Mouse (Mus musculus) mature B cell (primary cell): Measurements from ENCODE around the gene Slbp.

Source experiments
- in situ Hi-C: fragments of 300-500 bp; cut with MboI; formaldehyde crosslinking; loops from 2 replicates; pipeline ENCODE4 v1.14.3; 2019

Slbp gene

GRCm38 (mm10) chr5:33629301-33629987, 22.9 kb downstream of the Slbp start, which contains the start of the genes Fam53a and Gm9903:
Fam53a (minus strand) TSS chr5:33629635.
Gm9903 (plus strand) TSS chr5:33629925.
- in situ Hi-C loops: loop anchor here (25.0 kb wide), 1 partner anchor 1033 kb away; the partner anchor contains the start of genes Grk4 and Nop14

GRCm38 (mm10) chr5:33628820-33629300, 23.5 kb downstream of the Slbp start:
- in situ Hi-C loops: loop anchor here (25.0 kb wide), 1 partner anchor 1033 kb away; the partner anchor contains the start of genes Grk4 and Nop14

GRCm38 (mm10) chr5:33627968-33628367, 24.4 kb downstream of the Slbp start:
- in situ Hi-C loops: loop anchor here (25.0 kb wide), 1 partner anchor 1034 kb away; the partner anchor contains the start of genes Grk4 and Nop14

DNA sequence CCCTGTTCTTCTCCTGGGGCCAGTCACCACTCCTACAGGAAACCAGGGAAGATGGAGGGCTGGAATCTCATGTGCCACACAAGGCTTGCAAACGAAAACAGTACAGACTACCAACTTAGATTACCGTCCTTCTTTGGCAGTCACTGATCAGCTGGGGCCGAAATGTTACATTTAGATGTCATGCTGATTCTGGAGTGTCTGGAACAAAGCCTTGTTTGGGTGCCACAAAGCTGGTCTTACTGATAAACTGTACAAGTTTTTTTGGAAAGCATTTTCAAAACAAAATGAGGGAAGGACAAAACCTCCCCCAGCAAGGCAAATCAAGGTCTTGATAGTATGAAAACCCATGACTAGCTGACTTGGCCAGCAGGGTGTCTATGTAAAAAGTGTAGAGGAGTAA, 28.6 kb downstream of the Slbp start:
- in situ Hi-C loops: no loop called here

DNA sequence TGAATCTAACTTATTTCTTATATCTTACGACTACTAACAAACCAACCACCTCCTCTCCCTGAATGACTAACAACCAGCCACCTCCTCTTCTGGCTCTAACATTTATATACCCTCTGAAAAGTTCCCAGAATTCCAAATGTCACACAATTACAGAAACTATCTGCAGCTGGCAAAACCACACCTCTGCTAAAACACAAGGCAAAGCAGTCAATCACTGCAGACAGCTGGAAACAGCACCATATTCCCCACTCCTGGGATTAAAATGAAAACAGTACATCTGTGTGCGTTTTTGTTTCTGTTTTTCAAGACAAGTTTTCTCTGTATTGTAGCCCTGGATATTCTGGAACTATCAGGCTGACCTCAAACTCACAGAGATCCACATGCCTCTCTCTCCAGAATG, 29.7 kb downstream of the Slbp start:
- in situ Hi-C loops: no loop called here

GRCm38 (mm10) chr5:33614391-33614790, 38.0 kb downstream of the Slbp start:
- in situ Hi-C loops: no loop called here

DNA sequence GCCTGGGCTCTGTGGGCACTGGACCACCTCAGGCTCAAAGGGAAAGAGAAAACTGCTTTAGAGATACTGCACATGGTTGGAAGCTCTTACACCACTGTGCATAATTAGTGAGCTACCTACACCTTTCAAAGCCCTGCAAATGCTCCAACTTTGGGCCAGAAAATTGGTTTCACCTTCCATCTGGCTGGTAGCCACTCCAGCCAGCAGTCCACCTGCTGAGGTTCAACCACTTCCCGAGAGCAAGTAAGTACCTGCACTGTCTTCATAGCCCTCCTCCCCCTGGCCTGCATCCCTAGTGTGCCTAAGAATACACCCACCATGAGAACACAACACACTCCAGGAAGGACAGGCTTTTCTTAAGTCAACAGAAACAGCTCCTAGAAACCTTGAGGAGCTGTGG, 40.6 kb downstream of the Slbp start:
- in situ Hi-C loops: no loop called here

- in situ Hi-C loops: no loop called here
These were observed 43.1 kb downstream of the Slbp start for GRCm38 (mm10) chr5:33609226-33609625.

- in situ Hi-C loops: no loop called here
These were observed 44.9 kb downstream of the Slbp start for GRCm38 (mm10) chr5:33607434-33607833.

- in situ Hi-C loops: no loop called here
These were observed 45.7 kb downstream of the Slbp start for GRCm38 (mm10) chr5:33606631-33607030.

- in situ Hi-C loops: no loop called here
These were observed 47.1 kb downstream of the Slbp start for GRCm38 (mm10) chr5:33605314-33605713.

DNA sequence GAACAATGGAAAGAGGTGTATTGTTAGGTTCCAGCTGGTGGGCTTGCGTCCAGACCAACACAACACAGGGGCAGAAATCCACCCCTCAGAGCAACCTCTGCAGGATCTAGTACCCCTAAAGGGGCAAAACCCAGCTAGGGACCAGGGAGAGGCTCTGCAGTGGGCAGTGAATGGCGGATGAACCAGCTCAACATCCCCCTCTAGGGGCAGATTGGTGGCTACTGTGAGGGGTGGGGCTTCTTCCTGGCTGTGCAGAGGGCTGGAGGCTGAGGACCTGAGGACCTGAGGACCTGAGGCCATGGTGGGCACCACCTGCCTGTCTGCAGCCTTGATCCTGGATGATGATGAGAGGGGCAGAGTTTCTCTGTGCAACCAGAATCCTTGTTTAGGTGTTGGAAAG, 58.8 kb downstream of the Slbp start:
- in situ Hi-C loops: no loop called here

DNA sequence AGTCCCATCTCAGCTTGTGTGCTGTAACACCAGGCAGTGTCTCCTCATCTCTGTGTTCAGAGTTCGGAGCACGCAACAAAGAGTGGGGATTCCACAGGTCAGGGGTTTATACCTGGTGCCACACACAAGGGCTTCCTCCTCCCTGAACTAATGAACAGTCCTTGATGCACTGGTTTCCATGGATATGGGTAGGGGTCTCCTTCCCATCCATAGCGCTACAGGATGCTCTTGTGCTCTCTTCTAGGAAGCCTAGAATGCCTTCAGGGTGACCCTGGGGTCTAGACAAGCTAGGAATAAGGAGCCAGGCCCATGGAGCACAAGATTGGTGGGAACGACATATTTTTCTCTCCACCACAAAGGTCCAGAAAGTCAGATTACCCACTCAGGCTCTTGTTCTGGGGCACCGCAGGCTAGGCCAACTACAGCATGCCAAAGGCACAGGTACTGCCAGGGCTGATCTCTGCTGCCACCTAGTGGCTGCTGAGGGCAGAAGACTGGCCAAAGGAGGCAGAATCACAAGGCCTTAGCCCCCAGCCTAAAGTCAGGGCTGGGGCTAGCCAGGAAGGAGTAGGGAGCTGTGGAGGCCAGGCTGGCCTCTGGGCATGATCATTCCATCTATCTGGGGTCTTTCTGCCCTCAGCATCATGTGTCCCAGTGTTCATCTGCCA, 63.0 kb downstream of the Slbp start:
- in situ Hi-C loops: no loop called here

DNA sequence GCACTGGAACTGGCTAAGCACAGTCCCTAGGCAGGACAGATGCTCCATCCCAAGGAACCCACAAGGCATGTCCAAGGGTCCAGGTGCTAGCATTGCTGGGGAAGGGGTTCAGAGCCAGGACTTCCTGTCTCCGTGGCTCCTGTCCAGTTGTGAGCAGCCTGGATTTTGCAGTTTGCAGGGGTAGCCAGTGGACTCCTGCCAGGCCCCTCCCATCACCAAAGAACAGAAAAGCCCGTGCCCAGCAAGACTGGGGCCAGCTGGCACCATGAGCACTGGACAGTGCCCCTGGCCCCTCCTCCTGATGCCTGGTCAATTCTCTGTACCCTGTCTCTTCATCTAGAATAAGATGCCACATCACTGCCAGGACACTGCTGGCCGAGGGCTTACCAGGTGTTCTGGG, 64.3 kb downstream of the Slbp start:
- in situ Hi-C loops: no loop called here

DNA sequence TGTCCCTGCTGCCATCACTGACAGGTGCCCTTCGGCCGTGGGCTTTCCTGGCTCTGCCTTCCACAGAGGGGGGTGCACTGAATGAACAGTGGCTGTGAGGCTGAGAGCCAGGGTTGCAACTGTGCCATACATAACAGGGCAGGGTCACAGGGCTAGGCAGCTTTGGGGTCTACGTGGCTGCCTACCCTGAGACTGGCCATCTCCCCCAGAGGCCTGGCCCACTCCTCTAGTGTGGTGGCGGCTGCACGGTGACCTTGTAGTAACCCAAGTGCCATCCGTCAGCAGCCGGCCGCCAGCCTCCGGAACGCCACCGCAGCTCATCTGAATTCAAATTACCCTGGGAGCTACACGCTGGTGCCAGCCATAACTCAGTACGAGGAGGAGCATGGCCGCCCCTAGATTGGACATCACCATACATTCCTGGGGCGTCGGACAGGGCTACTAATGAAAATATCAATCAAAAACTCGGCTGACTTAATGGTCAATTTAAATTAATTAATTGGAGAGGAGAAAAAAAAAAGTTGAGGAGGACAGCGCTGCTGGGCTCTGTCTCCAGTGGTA, 64.8 kb downstream of the Slbp start:
- in situ Hi-C loops: no loop called here
